Mouse (Mus musculus) adrenal gland, postnatal 14 days (tissue): ENCODE measurements around the gene Mok. TPM values are rescaled to one million over a fixed set of nuclear protein-coding genes. Genes with fewer than 3 reads are reported as not detected.

Source experiments
- DNase-seq: peaks from one replicate; pipeline ENCODE4 v3.0.0; 2021; ENCODE audit warnings: mixed read lengths
- total RNA-seq: library from RNA; stranded (reverse); gene quantifications from 2 replicates; pipeline ENCODE4 v1.2.3, GENCODE M21; 2021

Mok gene
- total RNA-seq, 1 experiment from 2014 or later, result 0.93 TPM

DNA sequence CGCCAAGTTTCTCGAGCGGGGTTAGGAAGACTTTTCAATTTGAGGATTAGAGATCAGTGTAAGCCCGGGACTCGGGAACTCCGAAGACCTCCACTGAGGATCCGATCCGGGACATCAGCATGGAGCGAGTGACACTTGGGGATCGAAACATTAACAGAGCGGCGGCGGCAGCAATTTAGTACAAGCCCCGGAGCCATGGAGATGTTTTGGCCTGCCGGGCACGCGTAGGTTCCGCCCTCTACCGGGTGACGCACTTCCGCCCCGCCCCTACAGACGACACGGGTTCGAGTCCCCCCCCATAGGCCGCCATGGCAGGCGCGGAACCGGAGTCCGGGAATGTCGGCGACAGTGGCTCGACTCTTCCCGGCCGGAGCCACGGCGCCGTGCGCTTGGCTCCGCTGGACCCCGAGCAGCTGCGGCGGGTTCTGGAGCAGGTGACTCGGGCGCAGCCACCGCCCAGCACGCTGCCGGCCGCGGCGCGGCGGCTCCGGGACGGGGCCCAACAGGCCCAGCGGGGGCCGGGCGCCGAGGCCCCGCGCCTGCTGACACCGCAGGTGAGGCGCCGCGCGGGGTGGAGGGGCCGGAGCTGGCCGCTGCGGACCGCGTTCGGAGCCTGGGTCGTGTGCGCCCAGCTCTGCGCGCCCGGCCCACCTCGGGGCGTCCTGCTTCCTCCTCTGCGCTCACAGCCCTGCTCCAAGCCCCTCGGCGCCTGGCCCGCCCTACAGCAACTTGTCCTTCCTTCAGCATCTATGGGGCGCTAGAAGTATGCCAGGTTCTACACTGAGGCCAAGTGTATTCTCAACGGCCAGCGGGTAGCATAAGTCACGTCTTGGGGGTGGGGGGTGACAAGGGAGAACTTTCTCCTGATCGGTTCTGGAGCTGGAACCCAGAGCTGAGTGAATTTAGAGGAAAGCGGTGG, 9.5 kb upstream of the Mok start, which contains the start of gene Zfp839:
TSS of gene Zfp839 (plus strand) at position 244 of the 919 bp plus-strand sequence.
- DNase-seq, result peak; percentile 93

DNA sequence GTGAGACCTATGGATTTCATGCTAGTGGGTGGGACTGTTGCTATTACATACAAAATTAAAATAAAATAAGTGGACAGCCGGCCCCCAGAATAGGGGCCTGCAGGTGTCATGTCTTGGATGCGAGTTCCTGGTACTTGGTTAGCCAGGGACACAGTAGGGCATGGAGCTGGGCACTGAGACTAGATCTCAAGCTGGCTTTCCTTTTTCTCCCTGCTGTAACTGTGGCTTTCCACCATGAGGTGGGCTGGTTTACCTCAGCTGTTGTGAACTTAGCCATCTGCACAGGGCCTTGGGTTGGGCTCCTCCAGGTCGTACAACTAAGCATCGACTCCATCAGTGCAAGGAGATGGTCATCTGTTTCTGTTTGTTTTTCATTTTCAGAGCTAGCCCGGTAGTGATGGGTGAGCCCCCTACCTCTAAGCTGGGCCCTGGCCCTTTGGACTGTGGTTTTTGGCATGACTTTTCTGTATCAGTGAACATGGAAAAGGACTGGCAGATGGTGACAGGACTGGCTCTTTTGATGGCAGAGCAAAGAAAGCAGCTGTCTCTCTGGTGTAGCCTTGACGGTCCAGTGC, 5.5 kb upstream of the Mok start:
- no peak for DNase-seq

DNA sequence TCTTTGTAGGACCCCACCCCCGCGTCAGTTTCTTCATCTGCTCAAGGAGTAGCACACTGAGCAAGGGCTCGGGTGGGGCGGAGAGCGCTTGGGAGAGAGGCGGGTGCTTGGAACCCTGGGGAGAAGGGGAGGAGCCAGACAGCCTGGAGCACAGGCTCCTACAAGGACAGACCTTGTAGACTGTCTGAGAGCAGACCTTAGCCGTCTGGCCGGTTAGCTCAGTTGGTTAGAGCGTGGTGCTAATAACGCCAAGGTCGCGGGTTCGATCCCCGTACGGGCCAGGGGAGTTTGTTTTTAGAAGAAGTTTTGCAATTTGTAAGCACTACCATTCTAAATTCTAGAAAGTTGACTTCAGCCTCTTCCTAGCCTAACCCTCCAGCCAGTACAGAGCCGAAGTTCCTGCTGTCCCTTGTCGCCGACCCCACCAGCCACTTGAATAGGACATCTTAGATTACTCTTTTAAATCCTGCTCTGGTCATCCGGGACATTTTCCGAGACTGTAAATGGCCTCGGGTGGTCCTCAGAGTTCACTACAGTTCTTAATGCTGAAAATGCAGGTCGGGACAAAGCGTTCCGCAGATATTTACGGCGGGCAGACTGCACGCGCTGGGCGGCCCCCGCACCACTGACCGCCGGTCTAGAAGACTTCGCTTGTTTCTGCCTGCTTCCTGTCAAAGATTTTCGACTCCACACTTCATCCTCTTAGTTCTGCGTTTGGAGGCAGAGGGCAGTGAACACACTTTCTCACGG, 4.6 kb upstream of the Mok start:
- peak; percentile 94 for DNase-seq

DNA sequence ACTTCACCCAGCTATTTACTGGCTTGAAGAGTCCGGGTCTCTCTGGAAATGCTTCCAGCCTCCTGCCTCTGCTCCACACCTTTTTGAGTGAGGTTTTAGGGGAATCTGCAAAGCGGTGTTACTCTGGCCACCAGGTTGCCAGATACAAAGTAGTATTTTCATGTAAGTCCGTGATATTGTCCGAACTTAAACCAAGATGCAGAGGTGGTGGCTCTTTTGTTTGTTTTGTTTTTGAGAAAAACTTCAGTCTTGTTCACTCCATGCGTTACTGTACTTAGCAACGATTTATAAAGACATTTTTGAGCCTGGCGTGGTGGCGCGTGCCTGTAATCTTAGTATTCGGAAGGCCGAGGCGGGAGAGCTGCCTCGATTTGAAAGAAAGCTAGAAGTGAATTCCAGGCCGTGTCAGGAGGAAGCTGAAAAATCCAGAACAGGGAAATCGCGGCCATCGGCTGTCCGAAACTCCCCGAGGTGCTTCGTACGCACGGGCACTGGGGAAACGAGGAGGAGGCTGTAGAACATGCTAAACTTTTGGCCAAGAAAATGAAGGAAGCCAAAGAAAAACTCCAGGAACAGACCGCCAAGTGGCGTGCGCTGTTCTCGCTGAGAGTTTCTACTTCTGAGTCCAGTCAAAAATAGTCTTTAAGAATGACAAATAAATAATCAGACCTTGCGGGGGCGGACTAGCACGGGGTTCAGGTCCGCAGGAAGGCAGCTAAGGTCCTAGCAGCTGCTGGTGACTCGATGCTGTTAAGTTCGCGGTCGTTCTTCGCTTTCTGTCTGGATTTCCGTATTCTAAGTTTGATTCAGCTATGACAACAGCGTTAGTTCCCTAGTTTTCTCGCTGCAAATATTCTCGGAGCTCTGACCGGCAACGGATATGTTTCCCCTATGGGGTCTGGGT, 3.7 kb upstream of the Mok start:
- peak; percentile 55 for DNase-seq

DNA sequence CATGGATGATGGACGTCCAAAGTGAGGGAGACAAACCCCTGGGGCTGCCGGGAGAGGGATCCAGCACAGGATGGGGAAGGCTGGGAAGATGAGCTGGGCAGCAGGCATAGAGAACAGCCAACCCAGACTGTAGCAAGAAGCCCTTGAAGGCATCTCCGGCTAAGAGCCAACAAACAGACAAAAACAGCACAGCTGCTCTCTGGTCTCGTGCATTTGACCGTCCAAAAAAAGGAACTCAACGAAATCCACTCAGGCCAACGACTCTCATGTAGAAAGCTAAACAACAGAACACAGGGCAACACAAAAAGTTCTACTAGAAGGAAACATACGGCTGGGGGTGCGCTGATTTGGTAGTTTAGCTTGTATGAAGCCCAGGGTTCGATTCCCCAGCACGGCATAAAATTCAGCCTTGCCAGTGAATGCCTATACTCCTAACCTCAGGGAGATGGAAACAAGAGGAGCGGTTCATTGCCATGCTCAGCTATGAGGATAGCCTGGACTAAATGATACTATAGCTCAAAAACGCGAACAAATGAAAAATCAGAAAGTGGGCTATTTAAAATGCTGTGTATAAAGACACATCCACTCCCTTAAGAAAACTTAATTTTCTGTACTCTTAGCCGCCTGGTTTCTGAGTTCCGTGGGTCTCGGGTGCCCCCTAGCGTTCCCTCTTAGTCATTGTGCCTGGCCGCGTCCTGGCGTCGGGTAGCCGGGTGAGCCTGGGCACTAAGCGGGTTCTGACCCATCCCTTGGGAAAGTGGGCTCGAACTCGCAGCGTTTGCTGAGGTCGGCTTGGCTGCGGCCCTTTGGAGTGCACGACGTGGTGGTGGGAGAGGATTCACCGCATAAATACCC, 2.7 kb upstream of the Mok start:
- peak; percentile 91 for DNase-seq

DNA sequence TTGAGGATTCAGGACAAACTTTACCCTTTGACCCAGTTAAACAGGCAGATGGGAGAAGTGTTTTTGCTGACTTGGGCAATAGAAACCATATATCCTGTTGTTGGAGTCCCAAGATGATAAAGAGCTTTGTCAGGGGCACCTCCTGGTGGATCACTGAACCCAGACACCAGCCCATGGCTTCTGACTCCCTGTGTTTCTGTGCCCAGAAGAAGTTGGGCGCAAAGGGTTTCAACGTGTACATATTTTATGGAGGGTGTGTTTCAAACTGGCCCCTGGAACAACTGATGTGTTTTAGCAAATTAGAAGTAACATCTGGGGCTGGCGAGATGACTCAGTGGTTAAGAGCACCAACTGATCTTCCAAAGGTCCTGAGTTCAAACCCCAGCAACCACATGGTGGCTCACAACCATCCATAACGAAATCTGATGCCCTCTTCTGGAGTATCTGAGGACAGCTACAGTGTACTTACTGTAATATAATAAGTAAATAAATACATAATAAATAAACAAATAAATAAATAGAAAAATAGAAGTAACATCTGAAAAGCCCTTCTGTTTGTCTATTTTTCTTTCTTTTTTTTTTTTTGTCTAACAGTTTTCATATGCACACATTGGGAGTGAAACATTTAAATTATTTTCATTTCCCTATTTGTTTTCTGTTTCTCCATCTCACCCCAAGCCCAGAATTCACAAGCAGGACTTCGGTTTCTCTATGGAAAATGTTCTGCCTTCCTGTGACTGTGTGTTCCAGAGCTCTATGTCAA, 1.2 kb upstream of the Mok start:
- DNase-seq, result no peak

DNA sequence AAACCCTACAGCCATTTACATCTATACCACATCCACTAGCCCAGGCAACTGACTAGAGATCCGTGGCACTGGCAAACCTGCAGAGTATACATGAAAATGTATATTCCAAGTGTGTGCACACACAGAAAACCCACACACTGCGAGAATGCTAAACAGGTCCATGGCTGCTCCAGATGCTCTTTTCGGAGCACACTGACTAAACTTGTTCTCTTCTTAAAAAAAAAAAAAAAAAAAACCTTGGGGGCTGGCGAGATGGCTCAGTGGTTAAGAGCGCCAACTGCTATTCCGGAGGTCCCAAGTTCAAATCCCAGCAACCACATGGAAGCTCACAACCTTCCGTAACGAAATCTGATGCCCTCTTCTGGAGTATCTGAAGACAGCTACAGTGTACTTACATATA, 2.9 kb downstream of the Mok start:
- no peak for DNase-seq

DNA sequence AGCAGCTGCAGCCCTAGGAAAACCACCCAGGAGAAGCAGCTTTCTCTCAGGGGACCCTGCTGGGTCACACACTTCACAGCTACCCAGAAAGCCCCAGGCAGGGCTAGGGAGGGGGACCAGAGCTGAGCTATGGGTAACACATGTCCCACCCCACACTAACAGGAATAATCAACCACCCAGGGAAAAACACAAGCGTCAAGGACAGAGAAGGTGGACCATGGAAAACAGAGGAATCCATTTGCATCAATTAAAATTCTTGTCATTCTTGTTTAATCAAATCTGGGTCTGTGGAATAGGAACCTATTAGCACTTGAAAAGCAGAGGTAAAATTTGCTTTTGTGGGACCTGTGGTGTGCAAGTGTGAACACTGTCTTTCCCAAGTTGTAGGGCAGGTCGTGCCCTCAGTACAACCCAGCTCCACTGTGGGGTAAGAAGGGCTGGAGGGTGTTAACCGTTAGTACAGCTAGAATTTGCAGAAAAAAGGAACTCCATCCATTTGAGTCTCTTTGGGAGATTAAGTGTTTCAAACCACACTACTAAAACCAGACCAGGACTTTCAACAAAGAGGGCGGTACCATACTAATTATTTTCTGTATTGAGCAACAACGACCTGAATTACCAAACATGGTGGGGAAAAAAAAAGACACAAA, 3.4 kb downstream of the Mok start:
- DNase-seq, result no peak

DNA sequence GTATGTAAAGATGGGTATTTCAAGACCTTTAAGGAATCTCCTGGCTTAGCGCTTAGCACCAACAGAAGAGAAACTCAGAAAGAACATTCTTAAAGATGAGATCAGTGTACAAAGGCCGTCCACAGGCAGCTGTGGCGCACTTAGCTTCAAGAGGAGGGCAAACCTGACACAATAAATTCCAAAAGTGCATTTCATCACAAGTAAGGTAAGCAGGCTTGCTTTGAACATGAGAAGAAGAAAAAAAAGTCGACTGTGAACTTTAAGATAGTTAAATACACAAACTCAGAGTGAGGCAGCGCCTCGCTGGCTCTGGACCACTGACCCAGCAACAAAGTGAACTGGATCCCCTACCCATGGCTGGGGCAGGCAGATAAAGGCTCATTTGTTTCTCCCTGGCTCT, 4.0 kb downstream of the Mok start:
- no peak for DNase-seq

DNA sequence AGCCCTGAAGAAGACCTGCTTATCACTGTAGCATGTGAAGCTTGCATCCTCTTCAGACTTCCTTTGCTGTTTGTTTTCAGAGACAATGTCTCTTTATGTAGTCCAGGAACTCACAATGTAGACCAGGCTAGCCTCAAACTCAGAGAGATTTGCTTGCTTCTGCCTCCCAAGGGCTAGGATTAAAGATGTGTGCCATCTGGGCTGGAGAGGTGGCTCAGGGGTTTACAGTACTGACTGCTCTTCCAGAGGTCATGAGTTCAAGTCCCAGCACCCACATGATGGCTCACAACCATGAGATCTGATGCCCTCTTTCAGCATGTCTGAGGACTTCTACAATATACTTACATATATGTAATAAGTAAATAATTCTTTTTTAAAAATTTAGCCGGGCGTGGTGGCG, 5.6 kb downstream of the Mok start:
- no peak for DNase-seq

DNA sequence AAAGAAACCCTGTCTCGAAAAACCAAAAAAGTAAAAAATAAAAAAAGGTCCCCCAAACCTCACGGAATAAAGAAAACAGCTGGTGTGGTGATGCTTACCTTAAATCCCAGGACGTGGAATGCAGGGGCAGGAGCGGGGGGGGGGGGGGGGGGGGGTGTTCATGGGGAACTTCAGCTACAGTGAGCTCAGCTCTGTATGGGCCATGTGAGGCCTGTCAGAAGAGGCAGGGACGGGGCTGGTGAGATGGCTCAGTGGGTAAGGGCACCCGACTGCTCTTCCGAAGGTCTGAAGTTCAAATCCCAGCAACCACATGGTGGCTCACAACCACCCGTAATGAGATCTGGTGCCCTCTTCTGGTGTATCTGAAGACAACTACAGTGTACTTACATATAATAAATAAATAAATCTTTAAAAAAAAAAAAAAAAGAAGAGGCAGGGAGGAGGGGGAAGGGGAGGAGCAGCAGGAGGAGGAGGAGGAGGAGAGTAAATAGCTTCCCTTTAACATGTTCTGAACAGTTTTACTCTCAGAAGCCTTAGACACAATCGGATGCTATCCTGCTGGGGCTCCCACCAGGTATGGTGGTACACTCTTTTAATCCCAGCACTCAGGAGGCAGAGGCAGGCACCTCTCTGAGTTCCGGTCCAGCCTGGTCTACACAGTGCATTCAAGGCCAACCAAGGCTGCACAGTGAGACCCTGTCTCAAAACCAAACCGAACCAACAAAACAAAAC, 10.3 kb downstream of the Mok start:
- DNase-seq, result no peak

DNA sequence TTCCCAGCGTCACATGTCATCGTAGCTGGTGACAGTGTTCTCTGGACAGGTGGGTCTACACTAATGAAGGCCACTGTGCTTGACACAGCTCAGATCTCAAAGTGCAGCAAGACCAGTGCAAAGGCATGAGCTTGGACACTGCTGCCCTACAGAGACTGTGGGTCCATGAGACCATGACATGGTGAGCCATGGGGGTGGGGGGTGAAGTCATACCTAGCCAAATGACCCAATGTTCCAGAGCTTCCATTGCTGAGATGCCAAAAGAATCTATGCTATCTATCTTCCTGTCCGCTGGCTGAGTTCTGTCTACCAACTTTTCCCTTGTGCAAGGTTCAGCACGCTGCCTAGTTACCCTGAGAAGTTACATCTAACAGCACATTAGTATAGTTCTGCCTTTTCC, 11.8 kb downstream of the Mok start:
- peak; percentile 20 for DNase-seq

DNA sequence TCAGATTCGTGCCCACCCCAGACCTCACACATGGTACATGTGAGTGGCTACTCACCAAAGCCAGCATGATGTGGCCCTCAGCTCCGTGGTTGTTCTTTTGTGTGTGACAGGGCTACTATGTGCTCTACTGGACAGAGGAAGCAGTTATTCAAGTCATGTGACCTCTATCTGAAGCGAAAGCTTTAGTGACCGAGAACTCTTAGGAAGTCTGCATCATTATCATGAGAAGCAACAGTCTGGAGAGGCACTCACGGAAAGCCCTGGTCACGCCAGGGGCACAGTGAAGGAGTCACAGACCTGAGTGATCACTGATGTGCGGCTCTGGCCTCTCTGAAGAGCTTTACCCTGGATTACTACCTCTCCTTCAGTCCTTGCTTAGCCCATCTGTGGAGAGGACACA, 18.4 kb downstream of the Mok start:
- DNase-seq, result no peak

DNA sequence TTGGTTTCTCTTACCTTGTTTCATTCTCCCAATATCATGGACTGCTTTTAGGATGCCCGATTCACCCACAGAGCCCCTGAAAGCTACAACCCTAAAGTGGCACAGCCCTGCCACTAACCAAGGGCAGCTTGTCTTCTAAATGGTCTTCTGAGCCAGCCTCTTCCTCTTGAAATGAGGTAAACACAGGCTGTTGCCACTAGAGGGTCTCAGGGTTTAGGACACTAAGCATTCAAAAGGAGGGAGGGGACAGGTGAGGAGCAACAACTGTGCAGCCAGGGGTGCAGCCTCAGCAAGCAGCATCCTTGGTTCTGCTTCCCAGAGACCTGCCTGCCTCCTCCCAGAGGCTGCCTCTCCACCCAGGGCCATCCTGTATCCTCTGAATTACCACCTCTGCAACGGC, 19.0 kb downstream of the Mok start:
- DNase-seq, result no peak

DNA sequence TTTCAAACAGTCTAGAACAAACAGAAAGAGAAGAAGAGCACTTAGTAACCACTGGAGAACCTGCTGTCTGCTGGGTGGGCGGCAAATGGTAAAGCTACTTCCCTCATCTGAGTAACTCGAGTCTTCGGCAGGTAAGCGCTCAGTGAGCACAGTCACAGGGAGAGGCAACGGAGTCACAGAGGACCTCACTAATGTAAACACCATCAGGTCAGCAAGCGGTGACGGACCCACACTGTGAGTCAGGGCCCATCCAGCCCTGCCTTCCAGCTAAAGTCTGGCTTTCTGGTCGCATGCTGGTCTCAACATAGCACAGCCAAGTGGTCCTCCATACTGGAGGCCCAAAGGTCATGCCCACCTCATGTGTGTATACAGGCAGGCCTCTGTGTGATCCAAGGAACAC, 21.4 kb downstream of the Mok start:
- no peak for DNase-seq

DNA sequence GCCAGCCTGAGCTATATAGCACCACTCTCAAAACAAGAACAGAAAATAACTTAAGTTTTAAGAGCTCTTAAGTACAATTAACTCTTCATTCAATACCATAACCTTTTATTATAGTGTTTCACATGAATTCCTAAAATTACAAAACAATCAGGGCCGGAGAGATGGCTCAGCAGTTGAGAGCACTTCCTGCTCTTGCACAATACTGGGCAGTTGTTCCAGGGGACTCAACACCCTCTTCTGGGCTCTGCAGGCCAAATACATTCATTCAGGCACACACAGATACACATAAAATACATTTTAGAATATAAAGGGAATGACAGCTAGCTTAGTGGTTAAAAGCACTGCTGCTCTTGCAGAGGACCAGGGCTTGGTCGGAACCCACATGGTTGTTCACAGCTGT, 23.9 kb downstream of the Mok start:
- no peak for DNase-seq

DNA sequence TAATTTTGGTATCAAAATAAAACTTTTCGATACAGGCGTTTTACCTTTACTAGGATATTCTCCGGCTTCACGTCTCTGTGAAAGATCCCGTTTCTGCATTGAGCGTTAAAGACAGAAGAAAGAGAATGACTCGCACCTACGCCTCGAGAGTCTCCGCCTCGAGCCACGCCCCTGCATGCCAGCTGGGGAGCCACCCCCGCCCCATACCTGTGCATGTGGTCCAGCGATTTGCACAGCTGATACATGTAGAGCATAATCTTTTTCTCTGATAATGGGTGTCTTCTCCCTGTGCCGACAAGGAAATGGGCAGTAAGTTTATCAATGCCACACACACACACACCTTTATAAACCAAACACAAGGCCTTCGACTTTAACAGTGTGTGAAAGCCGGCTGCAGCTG, 25.8 kb downstream of the Mok start:
- no peak for DNase-seq

DNA sequence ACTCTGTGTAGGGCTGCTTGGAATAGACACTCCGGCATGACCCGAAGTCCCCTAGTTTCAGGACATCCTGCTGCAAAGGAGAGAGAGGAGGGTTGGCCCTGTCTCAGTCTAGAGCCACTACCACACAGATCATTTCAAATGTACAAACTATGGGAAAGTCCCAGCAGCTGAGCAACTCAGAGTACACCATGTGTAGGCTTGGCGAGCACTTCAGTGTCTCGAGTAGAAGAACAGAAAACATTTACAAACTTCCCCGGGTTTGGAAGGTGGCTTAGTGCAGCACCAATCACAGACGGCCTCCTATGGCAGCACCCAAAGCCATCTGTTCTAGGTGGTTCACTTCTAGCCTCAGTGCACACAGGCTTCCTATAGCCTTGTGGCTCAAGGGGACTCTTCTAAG, 27.1 kb downstream of the Mok start:
- DNase-seq, result no peak

DNA sequence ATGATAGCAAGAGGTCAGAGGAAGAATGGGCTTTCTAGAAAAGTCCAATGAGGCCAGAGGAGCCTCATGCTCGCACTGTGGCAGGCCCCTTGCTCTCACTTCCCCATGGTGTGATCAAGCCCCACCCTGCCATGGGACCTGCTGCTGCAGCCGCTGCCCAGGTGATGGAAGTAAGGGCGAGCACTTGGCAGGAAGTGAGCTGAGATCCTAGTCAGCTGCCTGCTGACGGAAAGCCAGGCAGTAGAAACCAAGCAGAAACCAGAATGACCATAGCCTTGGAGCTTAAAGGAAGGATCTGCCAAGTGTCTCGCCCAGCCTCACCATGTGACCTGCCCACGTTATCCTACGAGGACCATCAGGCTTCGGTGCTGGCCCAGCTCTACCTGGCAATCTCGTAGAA, 27.6 kb downstream of the Mok start:
- DNase-seq, result no peak
